Mouse (Mus musculus): ENCODE measurements around the gene Adgrl1.

DNA sequence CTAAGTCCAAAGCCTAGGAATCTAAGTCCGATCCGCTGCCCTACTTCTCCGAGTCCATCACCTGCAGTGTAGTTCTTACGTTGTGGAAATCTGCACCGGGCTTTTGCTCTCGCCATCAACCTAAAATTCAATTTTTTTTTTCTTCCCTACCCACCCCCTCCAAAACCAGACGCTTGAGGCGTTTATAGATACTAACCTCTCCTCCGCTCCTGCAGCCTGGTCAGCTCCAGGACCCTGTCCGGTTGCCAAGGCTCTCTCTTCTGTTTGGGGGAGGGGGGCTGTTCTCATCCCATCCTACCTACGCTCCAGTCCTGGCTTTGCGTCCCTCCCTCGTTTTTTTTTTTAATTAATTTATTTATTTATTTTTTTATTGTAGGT is 931 bp upstream of the Adgrl1 start:
- no peak for TF ChIP-seq CTCF (IDR thresholded peaks at IDR 0.05; ENCODE audit: low read depth, low read length)
- TF ChIP-seq GATA1 (IDR thresholded peaks at IDR 0.05; ENCODE audit: borderline replicate concordance, low read length), result no peak
- TF ChIP-seq TAL1 (conservative IDR thresholded peaks at IDR 0.05; ENCODE audit: low read depth, low read length), result no peak

Measured in G1E (cell line).